Mouse (Mus musculus): ENCODE data around the gene Mboat2. TPM values are rescaled to one million over a fixed set of nuclear protein-coding genes. Genes with fewer than 3 reads are reported as not detected.

Gene Mboat2
- polyA plus RNA-seq, 1 experiment from 2014 or later = 44.5 TPM

GRCm38 (mm10) chr12:24918575-24919262 is 88.0 kb downstream of the Mboat2 start:
- H3K4me3 ChIP-seq (replicated peaks; ENCODE audit: low read depth, low read length) = no peak overlapping the region
- H3K27ac ChIP-seq = 0 out of 2 replicates have a peak overlapping the region, but pooled peaks have one; percentile 6
- H3K9ac ChIP-seq (ENCODE audit: low read depth, low read length) = no peak overlapping the region
- H3K4me2 ChIP-seq (ENCODE audit: low read length) = no peak overlapping the region
- ATAC-seq (replicated peaks; ENCODE audit: low FRiP score, low read depth) = no peak
- no peak for TF ChIP-seq CTCF (IDR thresholded peaks at IDR 0.05; ENCODE audit: low read depth)
- H3K4me1 ChIP-seq (replicated peaks; ENCODE audit: insufficient read depth, low read length) = no peaks in the 10 kb centered on the region
- H3K36me3 ChIP-seq (ENCODE audit: insufficient read depth, low read length) = 0 out of 2 replicates have a peak, but pooled peaks cover 3% of the 10 kb centered on the region
- H3K27me3 ChIP-seq (ENCODE audit: insufficient read depth, low read length) = no peaks in the 10 kb centered on the region
- H3K9me3 ChIP-seq (replicated peaks; ENCODE audit: low read length) = no peaks in the 10 kb centered on the region
- 58% methylated on average over 12 of the region's 12 CpGs for WGBS
- DNase-seq (ENCODE audit: low spot score) = no peak

- no peak overlapping the region for H3K4me3 ChIP-seq (replicated peaks; ENCODE audit: low read depth, low read length)
- no peaks in the 10 kb centered on the region for H3K36me3 ChIP-seq (ENCODE audit: insufficient read depth, low read length)
- ATAC-seq (replicated peaks; ENCODE audit: low FRiP score, low read depth) (no peak), DNase-seq (ENCODE audit: low spot score) (no peak)
- no peak for TF ChIP-seq CTCF (IDR thresholded peaks at IDR 0.05; ENCODE audit: low read depth)
- no peaks in the 10 kb centered on the region for H3K4me1 ChIP-seq (replicated peaks; ENCODE audit: insufficient read depth, low read length)
- no peak overlapping the region for H3K9ac ChIP-seq (ENCODE audit: low read depth, low read length)
- H3K4me2 ChIP-seq (ENCODE audit: low read length) = no peak overlapping the region
- no peaks in the 10 kb centered on the region for H3K9me3 ChIP-seq (replicated peaks; ENCODE audit: low read length)
- H3K27ac ChIP-seq = no peak overlapping the region
- no peaks in the 10 kb centered on the region for H3K27me3 ChIP-seq (ENCODE audit: insufficient read depth, low read length)
- WGBS = 87% methylated on average over 1 of the region's 1 CpGs
Observed at GRCm38 (mm10) chr12:24920861-24921260, 90.2 kb downstream of the Mboat2 start.

- 78% methylated on average over 4 of the region's 4 CpGs for WGBS
- Histone ChIP-seq H3K4me2 (ENCODE audit: low read length) (no peak overlapping the region), H3K4me3 (replicated peaks; ENCODE audit: low read depth, low read length) (no peak overlapping the region), H3K27ac (no peak overlapping the region), H3K4me1 (replicated peaks; ENCODE audit: insufficient read depth, low read length) (0 out of 2 replicates have a peak, but pooled peaks cover 3% of the 10 kb centered on the region), H3K27me3 (ENCODE audit: insufficient read depth, low read length) (no peaks in the 10 kb centered on the region), H3K9me3 (replicated peaks; ENCODE audit: low read length) (no peaks in the 10 kb centered on the region), H3K9ac (ENCODE audit: low read depth, low read length) (no peak overlapping the region), H3K36me3 (ENCODE audit: insufficient read depth, low read length) (no peaks in the 10 kb centered on the region)
- TF ChIP-seq CTCF (IDR thresholded peaks at IDR 0.05; ENCODE audit: low read depth) = no peak
- ATAC-seq (replicated peaks; ENCODE audit: low FRiP score, low read depth) (no peak), DNase-seq (ENCODE audit: low spot score) (no peak)
Observed at GRCm38 (mm10) chr12:24924003-24924402, 93.3 kb downstream of the Mboat2 start.

- no peaks in the 10 kb centered on the region for H3K9me3 ChIP-seq (replicated peaks; ENCODE audit: low read length)
- ATAC-seq (replicated peaks; ENCODE audit: low FRiP score, low read depth) (no peak), DNase-seq (ENCODE audit: low spot score) (no peak)
- H3K27ac ChIP-seq = no peak overlapping the region
- no peak overlapping the region for H3K4me2 ChIP-seq (ENCODE audit: low read length)
- no peaks in the 10 kb centered on the region for H3K36me3 ChIP-seq (ENCODE audit: insufficient read depth, low read length)
- no peak overlapping the region for H3K4me3 ChIP-seq (replicated peaks; ENCODE audit: low read depth, low read length)
- 84% methylated on average over 5 of the region's 5 CpGs for WGBS
- no peak for TF ChIP-seq CTCF (IDR thresholded peaks at IDR 0.05; ENCODE audit: low read depth)
- 0 out of 2 replicates have a peak, but pooled peaks cover 3% of the 10 kb centered on the region for H3K4me1 ChIP-seq (replicated peaks; ENCODE audit: insufficient read depth, low read length)
- H3K9ac ChIP-seq (ENCODE audit: low read depth, low read length) = no peak overlapping the region
- H3K27me3 ChIP-seq (ENCODE audit: insufficient read depth, low read length) = no peaks in the 10 kb centered on the region
Observed at GRCm38 (mm10) chr12:24925276-24925675, 94.6 kb downstream of the Mboat2 start.

GRCm38 (mm10) chr12:24925684-24926083 is 95.0 kb downstream of the Mboat2 start:
- WGBS = 31% methylated on average over 4 of the region's 4 CpGs
- ATAC-seq (replicated peaks; ENCODE audit: low FRiP score, low read depth) (no peak), DNase-seq (ENCODE audit: low spot score) (peak; percentile 46)
- Histone ChIP-seq H3K4me2 (ENCODE audit: low read length) (no peak overlapping the region), H3K4me1 (replicated peaks; ENCODE audit: insufficient read depth, low read length) (0 out of 2 replicates have a peak, but pooled peaks cover 3% of the 10 kb centered on the region), H3K36me3 (ENCODE audit: insufficient read depth, low read length) (no peaks in the 10 kb centered on the region), H3K9ac (ENCODE audit: low read depth, low read length) (no peak overlapping the region), H3K9me3 (replicated peaks; ENCODE audit: low read length) (no peaks in the 10 kb centered on the region), H3K27ac (no peak overlapping the region), H3K4me3 (replicated peaks; ENCODE audit: low read depth, low read length) (no peak overlapping the region), H3K27me3 (ENCODE audit: insufficient read depth, low read length) (no peaks in the 10 kb centered on the region)
- TF ChIP-seq CTCF (IDR thresholded peaks at IDR 0.05; ENCODE audit: low read depth) = no peak

- no peaks in the 10 kb centered on the region for H3K9me3 ChIP-seq (replicated peaks; ENCODE audit: low read length)
- no peak for TF ChIP-seq CTCF (IDR thresholded peaks at IDR 0.05; ENCODE audit: low read depth)
- no peaks in the 10 kb centered on the region for H3K27me3 ChIP-seq (ENCODE audit: insufficient read depth, low read length)
- DNase-seq (ENCODE audit: low spot score) (peak; percentile 29), ATAC-seq (replicated peaks; ENCODE audit: low FRiP score, low read depth) (peak; percentile 55; the same call in 1 of the 2 replicates)
- H3K36me3 ChIP-seq (ENCODE audit: insufficient read depth, low read length) = no peaks in the 10 kb centered on the region
- no peak overlapping the region for H3K9ac ChIP-seq (ENCODE audit: low read depth, low read length)
- H3K4me3 ChIP-seq (replicated peaks; ENCODE audit: low read depth, low read length) = no peak overlapping the region
- no peak overlapping the region for H3K4me2 ChIP-seq (ENCODE audit: low read length)
- 53% methylated on average over 18 of the region's 18 CpGs for WGBS
- 0 out of 2 replicates have a peak, but pooled peaks cover 3% of the 10 kb centered on the region for H3K4me1 ChIP-seq (replicated peaks; ENCODE audit: insufficient read depth, low read length)
- H3K27ac ChIP-seq = peak overlapping the region; percentile 0; the same call in 1 of the 2 replicates
Observed at GRCm38 (mm10) chr12:24928051-24928748, 97.5 kb downstream of the Mboat2 start.
